In the genomic region with DNA sequence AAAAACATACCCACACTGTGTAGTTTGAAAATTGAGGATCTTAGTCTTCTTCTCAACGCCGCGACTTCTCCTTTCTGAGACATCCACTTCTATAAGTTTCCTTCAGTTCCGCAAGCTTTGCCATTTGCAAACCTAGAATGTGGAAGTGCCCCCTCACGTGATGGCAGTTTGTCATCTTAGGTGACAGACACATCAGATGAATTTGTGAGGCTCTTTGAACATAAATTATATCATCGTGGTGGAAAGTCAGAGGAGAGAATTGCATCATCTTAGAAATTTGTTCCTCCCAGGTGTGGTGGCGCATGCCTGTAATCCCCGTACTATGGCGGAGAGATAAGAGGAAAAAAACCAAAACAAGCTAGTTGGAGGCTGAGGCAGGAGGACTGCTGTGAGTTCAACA, we compare ENCODE assay signal across 13 mouse cellular contexts. TPM values are rescaled to one million over a fixed set of nuclear protein-coding genes. Genes with fewer than 3 reads are reported as not detected.
DNase-seq lines count a peak whose midpoint lies in the region; ATAC-seq and TF ChIP-seq lines count a peak whose summit lies in the region.
"Had no signal": no experiment of that assay in that cellular context is flagged by ENCODE, and none has a peak within 500 bp of the region (broad histone marks: within the 10 kb centered on the region; RNA-seq: fewer than 3 reads in every experiment).

No protein-coding gene starts in this region.

- no peak overlapping the region for H3K4me3 ChIP-seq in stomach, embryonic 16.5 days (replicated peaks; ENCODE audit: low read length)
- H3K4me3 ChIP-seq in stomach, postnatal 0 days (ENCODE audit: low read depth, low read length), result no peak overlapping the region
- no peak overlapping the region for H3K4me3 ChIP-seq in forebrain, embryonic 14.5 days (ENCODE audit: low read depth, low read length)
- H3K4me3 ChIP-seq: hindbrain, embryonic 15.5 days; layer of hippocampus, adult 2 months; myocyte had no signal

- no peak for TF ChIP-seq EP300 in stomach, postnatal 0 days (optimal IDR thresholded peaks at IDR 0.05)

- no peak overlapping the region for H3K9ac ChIP-seq in stomach, embryonic 16.5 days (ENCODE audit: low read length)
- no peak overlapping the region for H3K9ac ChIP-seq in stomach, postnatal 0 days (ENCODE audit: low read length)
- no peak overlapping the region for H3K9ac ChIP-seq in forebrain, embryonic 14.5 days (ENCODE audit: low read length)
- H3K9ac ChIP-seq: hindbrain, embryonic 15.5 days had no signal

- H3K9me3 ChIP-seq in stomach, embryonic 16.5 days (replicated peaks; ENCODE audit: control insufficient read depth, low read length), result no peaks in the 10 kb centered on the region
- no peaks in the 10 kb centered on the region for H3K9me3 ChIP-seq in stomach, postnatal 0 days (ENCODE audit: control insufficient read depth, low read length)
- no peaks in the 10 kb centered on the region for H3K9me3 ChIP-seq in forebrain, embryonic 14.5 days (replicated peaks; ENCODE audit: control insufficient read depth, low read length)
- H3K9me3 ChIP-seq: hindbrain, embryonic 15.5 days had no signal

- H3K4me2 ChIP-seq in stomach, embryonic 16.5 days (ENCODE audit: low read depth, low read length), result no peak overlapping the region
- H3K4me2 ChIP-seq in stomach, postnatal 0 days (replicated peaks; ENCODE audit: low read depth), result no peak overlapping the region
- no peak overlapping the region for H3K4me2 ChIP-seq in forebrain, embryonic 14.5 days (ENCODE audit: low read length)
- H3K4me2 ChIP-seq: hindbrain, embryonic 15.5 days had no signal

- ATAC-seq in stomach, embryonic 16.5 days (ENCODE audit: insufficient read depth, low FRiP score), result no peak
- ATAC-seq in stomach, postnatal 0 days (ENCODE audit: low FRiP score, low TSS enrichment), result no peak
- peak; percentile 77 for ATAC-seq in megakaryocyte progenitor cell, adult 5-6 weeks (replicated peaks; ENCODE audit: poor library complexity)
- ATAC-seq in forebrain, embryonic 14.5 days, result no peak

- H3K27ac ChIP-seq in stomach, embryonic 16.5 days (ENCODE audit: low read length), result 0 out of 2 replicates have a peak overlapping the region, but pooled peaks have one; percentile 38
- H3K27ac ChIP-seq in stomach, postnatal 0 days (replicated peaks), result no peak overlapping the region
- no peak overlapping the region for H3K27ac ChIP-seq in forebrain, embryonic 14.5 days (ENCODE audit: low read depth, low read length)
- H3K27ac ChIP-seq: hindbrain, embryonic 15.5 days; layer of hippocampus, adult 2 months had no signal

- no peaks in the 10 kb centered on the region for H3K36me3 ChIP-seq in stomach, embryonic 16.5 days (ENCODE audit: control insufficient read depth, insufficient read depth, low read length)
- no peaks in the 10 kb centered on the region for H3K36me3 ChIP-seq in stomach, postnatal 0 days (ENCODE audit: control insufficient read depth, insufficient read depth, low read length)
- no peaks in the 10 kb centered on the region for H3K36me3 ChIP-seq in forebrain, embryonic 14.5 days (ENCODE audit: control insufficient read depth, insufficient read depth, low read length)
- H3K36me3 ChIP-seq: hindbrain, embryonic 15.5 days had no signal

- TF ChIP-seq CTCF in stomach, postnatal 0 days (IDR thresholded peaks at IDR 0.05; ENCODE audit: low read depth), result no peak

- no peaks in the 10 kb centered on the region for H3K27me3 ChIP-seq in stomach, embryonic 16.5 days (ENCODE audit: control insufficient read depth, insufficient read depth, low read length)
- H3K27me3 ChIP-seq in stomach, postnatal 0 days (ENCODE audit: control insufficient read depth, insufficient read depth, low read length), result no peaks in the 10 kb centered on the region
- no peaks in the 10 kb centered on the region for H3K27me3 ChIP-seq in forebrain, embryonic 14.5 days (replicated peaks; ENCODE audit: control insufficient read depth, insufficient read depth, low read length)
- H3K27me3 ChIP-seq: hindbrain, embryonic 15.5 days had no signal

- H3K4me1 ChIP-seq in stomach, embryonic 16.5 days (ENCODE audit: control insufficient read depth, insufficient read depth, low read length), result no peaks in the 10 kb centered on the region
- no peaks in the 10 kb centered on the region for H3K4me1 ChIP-seq in stomach, postnatal 0 days (replicated peaks; ENCODE audit: control insufficient read depth, insufficient read depth)
- no peaks in the 10 kb centered on the region for H3K4me1 ChIP-seq in forebrain, embryonic 14.5 days (ENCODE audit: control insufficient read depth, insufficient read depth, low read length)
- H3K4me1 ChIP-seq: hindbrain, embryonic 15.5 days had no signal

- 87% methylated on average over 9 of the region's 9 CpGs for WGBS in stomach, embryonic 16.5 days
- 85% methylated on average over 9 of the region's 9 CpGs for WGBS in stomach, postnatal 0 days
- WGBS in forebrain, embryonic 14.5 days, result 94% methylated on average over 9 of the region's 9 CpGs

- DNase-seq in adrenal gland, postnatal 14 days, result peak; percentile 14
- no peak for DNase-seq in adrenal gland, adult 2 months
- no peak for DNase-seq in stomach, postnatal 0 days (ENCODE audit: low spot score)
- no peak for DNase-seq in forebrain, embryonic 14.5 days (ENCODE audit: low spot score)
- DNase-seq in cerebellum, postnatal 4 days (ENCODE audit: low spot score in 2 of 2), result no peak
- DNase-seq in right cerebral cortex, postnatal 25 days, result no peak
- DNase-seq: cerebellum, adult 11-12 months; gastrocnemius, postnatal 36 days had no signal

RNA-seq across cellular contexts. Expression of a gene that starts 29.1 kb away (rescaled TPM):
- 1.4 and 1.5 TPM in 2 replicates for total RNA-seq in adrenal gland, postnatal 14 days (2021)
- 1 to 10 TPM in 1 of 2 experiments, under 1 TPM in 1; 0.98 to 3.2 TPM for total RNA-seq in adrenal gland, adult 2 months (2021)
- polyA plus RNA-seq in adrenal gland, adult 2 months (2012; rRNA removed), result 1.6 and 2.2 TPM in 2 replicates
- polyA plus RNA-seq in stomach, embryonic 16.5 days (2015; fragmentation: Nextera tagmentation; extraction: Ambion mirVana), result 1.0 and 1.2 TPM in 2 replicates
- 0.88 and 0.90 TPM in 2 replicates for polyA plus RNA-seq in stomach, postnatal 0 days (2015; fragmentation: Nextera tagmentation; extraction: Ambion mirVana)
- total RNA-seq in megakaryocyte progenitor cell, adult 5-6 weeks (2015), result 1.1 and 1.3 TPM in 2 replicates
- total RNA-seq in megakaryocyte progenitor cell, adult 5-6 weeks (2017), result 2.5 and 2.9 TPM in 2 replicates
- polyA plus RNA-seq in forebrain, embryonic 14.5 days (2014; fragmentation: Nextera tagmentation; extraction: Ambion mirVana), result 0.18 and 0.30 TPM in 2 replicates
- polyA plus RNA-seq: myocyte had no signal

RNA-seq across cellular contexts. Expression of a gene that starts 45.8 kb away (rescaled TPM):
- total RNA-seq in adrenal gland, postnatal 14 days (2021), result 26.7 and 27.2 TPM in 2 replicates
- total RNA-seq in adrenal gland, adult 2 months (2021), result 10 to 100 TPM; 26.0 to 43.2 TPM
- polyA plus RNA-seq in adrenal gland, adult 2 months (2012; rRNA removed), result 12.0 and 14.7 TPM in 2 replicates
- 23.5 and 23.8 TPM in 2 replicates for polyA plus RNA-seq in stomach, embryonic 16.5 days (2015; fragmentation: Nextera tagmentation; extraction: Ambion mirVana)
- 9.9 and 10.4 TPM in 2 replicates for polyA plus RNA-seq in stomach, postnatal 0 days (2015; fragmentation: Nextera tagmentation; extraction: Ambion mirVana)
- total RNA-seq in megakaryocyte progenitor cell, adult 5-6 weeks (2015), result 55.0 and 58.2 TPM in 2 replicates
- 26.7 and 28.7 TPM in 2 replicates for total RNA-seq in megakaryocyte progenitor cell, adult 5-6 weeks (2017)
- polyA plus RNA-seq in forebrain, embryonic 14.5 days (2014; fragmentation: Nextera tagmentation; extraction: Ambion mirVana), result 17.0 and 20.8 TPM in 2 replicates

RNA-seq across cellular contexts. Expression of a gene that starts 57.6 kb away (rescaled TPM):
- total RNA-seq in adrenal gland, postnatal 14 days (2021), result 111 and 114 TPM in 2 replicates
- 100 to 1,000 TPM in 1 of 2 experiments, 10 to 100 TPM in 1; 93.2 to 112 TPM for total RNA-seq in adrenal gland, adult 2 months (2021)
- polyA plus RNA-seq in adrenal gland, adult 2 months (2012; rRNA removed), result 8.5 and 11.2 TPM in 2 replicates
- 138 and 149 TPM in 2 replicates for polyA plus RNA-seq in stomach, embryonic 16.5 days (2015; fragmentation: Nextera tagmentation; extraction: Ambion mirVana)
- 103 and 116 TPM in 2 replicates for polyA plus RNA-seq in stomach, postnatal 0 days (2015; fragmentation: Nextera tagmentation; extraction: Ambion mirVana)
- total RNA-seq in megakaryocyte progenitor cell, adult 5-6 weeks (2015), result 134 and 147 TPM in 2 replicates
- 416 and 463 TPM in 2 replicates for total RNA-seq in megakaryocyte progenitor cell, adult 5-6 weeks (2017)
- 152 and 160 TPM in 2 replicates for polyA plus RNA-seq in forebrain, embryonic 14.5 days (2014; fragmentation: Nextera tagmentation; extraction: Ambion mirVana)

RNA-seq across cellular contexts. Expression of a gene that starts 59.5 kb away (rescaled TPM):
- 357 TPM in 2 replicates for total RNA-seq in adrenal gland, postnatal 14 days (2021)
- 100 to 1,000 TPM; 369 to 456 TPM for total RNA-seq in adrenal gland, adult 2 months (2021)
- 31.5 and 38.6 TPM in 2 replicates for polyA plus RNA-seq in adrenal gland, adult 2 months (2012; rRNA removed)
- polyA plus RNA-seq in stomach, embryonic 16.5 days (2015; fragmentation: Nextera tagmentation; extraction: Ambion mirVana), result 1,031 and 1,078 TPM in 2 replicates
- polyA plus RNA-seq in stomach, postnatal 0 days (2015; fragmentation: Nextera tagmentation; extraction: Ambion mirVana), result 1,179 and 1,213 TPM in 2 replicates
- 678 and 715 TPM in 2 replicates for total RNA-seq in megakaryocyte progenitor cell, adult 5-6 weeks (2015)
- total RNA-seq in megakaryocyte progenitor cell, adult 5-6 weeks (2017), result 1,407 and 1,519 TPM in 2 replicates
- 1,314 and 1,514 TPM in 2 replicates for polyA plus RNA-seq in forebrain, embryonic 14.5 days (2014; fragmentation: Nextera tagmentation; extraction: Ambion mirVana)
